Mouse (Mus musculus): ENCODE data around the gene Cldnd2. TPM values are rescaled to one million over a fixed set of nuclear protein-coding genes. Genes with fewer than 3 reads are reported as not detected.

The Cldnd2 gene
- total and polyA plus RNA-seq, 2 experiments from 2014 or later = not detected

DNA sequence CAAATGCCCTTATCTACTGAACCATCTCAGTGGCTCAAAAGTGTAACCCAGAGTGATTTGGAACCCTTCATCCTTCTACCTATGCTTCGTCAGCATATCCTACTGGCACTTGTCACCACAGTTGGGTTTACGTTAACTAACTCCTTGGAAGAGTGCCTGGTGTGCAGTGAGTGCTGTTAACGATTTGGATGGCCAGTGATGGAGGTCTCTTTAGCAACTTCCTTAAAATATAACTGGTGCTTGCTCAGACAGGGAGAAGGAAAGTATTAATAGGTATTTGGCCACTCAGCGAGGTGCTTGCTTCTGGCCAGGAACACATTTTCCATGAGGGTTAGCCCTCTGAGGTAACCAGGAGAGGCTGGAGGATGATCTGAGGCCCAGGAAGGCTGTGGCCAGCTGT lies 7.2 kb downstream of the Cldnd2 start:
- peaks cover 6% of the 10 kb centered on the region for H3K4me1 ChIP-seq (ENCODE audit: insufficient read depth)
- DNase-seq (no peak), ATAC-seq (no peak)
- 76% methylated on average over 4 of the region's 4 CpGs for WGBS
- no peak overlapping the region for H3K27ac ChIP-seq (ENCODE audit: low read depth, low read length)
- H3K9me3 ChIP-seq (ENCODE audit: low read length) = no peaks in the 10 kb centered on the region
- 0 out of 2 replicates have a peak, but pooled peaks cover 3% of the 10 kb centered on the region for H3K36me3 ChIP-seq (ENCODE audit: insufficient read depth)
- H3K4me3 ChIP-seq (ENCODE audit: low read depth, low read length) = no peak overlapping the region
- H3K9ac ChIP-seq = no peak overlapping the region
- no peak overlapping the region for H3K4me2 ChIP-seq (ENCODE audit: low read depth)
- no peak for TF ChIP-seq CTCF (IDR thresholded peaks at IDR 0.05; ENCODE audit: low read depth)
- no peaks in the 10 kb centered on the region for H3K27me3 ChIP-seq (ENCODE audit: insufficient read depth, low read length)

DNA sequence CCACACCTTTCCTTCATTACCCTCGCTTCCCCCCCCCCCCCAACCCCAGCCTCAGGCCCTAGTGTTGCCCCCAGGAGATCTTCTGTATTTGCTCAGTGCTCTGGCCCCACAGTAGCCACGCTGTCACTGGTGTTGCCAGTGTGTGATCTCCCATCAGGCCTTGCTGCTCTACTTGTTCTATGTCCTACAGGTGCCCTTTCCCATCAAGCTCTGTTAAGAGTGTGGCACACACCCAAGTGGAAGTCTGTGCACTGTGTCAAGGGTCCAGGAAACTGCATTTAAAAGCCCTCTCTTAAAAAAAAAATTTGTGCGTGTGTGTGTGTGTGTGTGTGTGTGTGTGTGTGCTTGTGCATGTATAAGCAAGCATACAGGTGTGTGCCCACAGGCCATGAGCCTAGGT lies 7.7 kb downstream of the Cldnd2 start:
- ATAC-seq = no peak
- Histone ChIP-seq H3K9ac (no peak overlapping the region), H3K36me3 (ENCODE audit: insufficient read depth) (0 out of 2 replicates have a peak, but pooled peaks cover 7% of the 10 kb centered on the region), H3K4me1 (ENCODE audit: insufficient read depth) (peaks cover 6% of the 10 kb centered on the region), H3K4me2 (ENCODE audit: low read depth) (no peak overlapping the region), H3K27me3 (ENCODE audit: insufficient read depth, low read length) (no peaks in the 10 kb centered on the region), H3K27ac (ENCODE audit: low read depth, low read length) (no peak overlapping the region), H3K4me3 (ENCODE audit: low read depth, low read length) (no peak overlapping the region), H3K9me3 (ENCODE audit: low read length) (no peaks in the 10 kb centered on the region)
- TF ChIP-seq CTCF (IDR thresholded peaks at IDR 0.05; ENCODE audit: low read depth) = no peak
- DNase-seq = no peak
- 98% methylated on average over 3 of the region's 3 CpGs for WGBS

DNA sequence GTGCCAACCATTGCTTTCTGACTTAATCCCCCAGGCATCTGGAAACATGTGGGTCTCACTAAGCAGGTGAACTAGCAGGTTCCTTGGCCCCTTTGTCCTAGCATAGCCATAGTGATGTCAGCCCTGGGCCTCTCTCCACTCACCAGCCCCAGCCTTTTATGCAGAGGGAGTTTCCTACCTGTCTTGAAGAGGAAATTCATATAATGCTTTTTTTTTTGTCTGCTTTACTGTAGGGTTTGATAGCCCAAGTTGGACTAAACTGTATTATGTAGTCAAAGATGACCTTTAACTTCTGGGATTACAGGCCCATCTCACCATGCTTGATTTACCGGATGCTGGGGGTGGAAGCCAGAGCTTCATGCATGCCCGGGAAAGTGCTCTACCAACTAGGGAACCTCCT lies 9.2 kb downstream of the Cldnd2 start:
- ATAC-seq = no peak
- WGBS = 99% methylated on average over 2 of the region's 2 CpGs
- TF ChIP-seq CTCF (IDR thresholded peaks at IDR 0.05; ENCODE audit: low read depth) = no peak
- no peak overlapping the region for H3K27ac ChIP-seq (ENCODE audit: low read depth, low read length)
- no peaks in the 10 kb centered on the region for H3K4me1 ChIP-seq (ENCODE audit: insufficient read depth)
- H3K27me3 ChIP-seq (ENCODE audit: insufficient read depth, low read length) = no peaks in the 10 kb centered on the region
- H3K36me3 ChIP-seq (ENCODE audit: insufficient read depth) = peaks cover 11% of the 10 kb centered on the region; the same call in 1 of the 2 replicates
- no peak for DNase-seq
- no peaks in the 10 kb centered on the region for H3K9me3 ChIP-seq (ENCODE audit: low read length)
- H3K4me3 ChIP-seq (ENCODE audit: low read depth, low read length) = no peak overlapping the region
- H3K9ac ChIP-seq = no peak overlapping the region
- no peak overlapping the region for H3K4me2 ChIP-seq (ENCODE audit: low read depth)

DNA sequence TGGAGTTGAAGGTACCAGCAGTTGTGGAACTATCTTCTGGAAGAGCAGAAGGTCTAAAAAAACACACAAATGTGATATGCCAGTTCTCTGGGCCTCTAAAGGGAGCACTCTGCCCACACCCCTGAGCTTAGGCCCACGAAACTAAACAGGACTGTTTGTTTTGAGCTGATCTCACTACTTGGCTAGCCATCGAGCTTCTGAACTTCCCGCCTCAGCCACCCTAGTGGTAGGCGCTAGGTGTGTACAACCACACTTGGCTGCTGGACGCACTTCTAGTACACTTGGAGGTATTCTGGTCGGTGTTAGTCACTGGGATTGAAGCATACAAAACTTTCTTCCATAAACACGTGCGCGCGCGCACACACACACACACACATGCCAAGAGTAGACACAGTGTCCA lies 11.1 kb downstream of the Cldnd2 start:
- WGBS = 94% methylated on average over 11 of the region's 11 CpGs
- Histone ChIP-seq H3K27me3 (ENCODE audit: insufficient read depth, low read length) (no peaks in the 10 kb centered on the region), H3K4me2 (ENCODE audit: low read depth) (no peak overlapping the region), H3K36me3 (ENCODE audit: insufficient read depth) (peaks cover 22% of the 10 kb centered on the region), H3K4me3 (ENCODE audit: low read depth, low read length) (no peak overlapping the region), H3K9me3 (ENCODE audit: low read length) (no peaks in the 10 kb centered on the region), H3K9ac (no peak overlapping the region), H3K4me1 (ENCODE audit: insufficient read depth) (no peaks in the 10 kb centered on the region), H3K27ac (ENCODE audit: low read depth, low read length) (no peak overlapping the region)
- ATAC-seq (no peak), DNase-seq (no peak)
- no peak for TF ChIP-seq CTCF (IDR thresholded peaks at IDR 0.05; ENCODE audit: low read depth)

DNA sequence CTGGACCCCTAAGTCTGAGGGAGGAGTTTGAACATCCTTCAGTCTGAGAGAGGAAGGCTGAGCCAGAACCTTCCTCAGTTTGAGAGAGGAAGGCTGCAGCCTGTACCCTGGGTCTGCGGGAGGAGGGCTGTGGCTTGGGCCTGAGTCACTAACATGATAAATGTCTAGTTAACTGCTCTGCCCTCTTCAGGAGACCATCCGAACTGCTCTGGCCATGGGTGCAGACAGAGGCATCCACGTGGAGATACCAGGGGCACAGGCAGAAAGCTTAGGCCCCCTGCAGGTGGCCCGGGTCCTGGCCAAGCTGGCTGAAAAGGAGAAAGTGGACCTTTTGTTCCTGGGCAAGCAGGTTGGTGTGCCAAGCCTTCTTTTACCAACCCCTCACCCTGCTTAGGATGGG lies 12.0 kb downstream of the Cldnd2 start:
- no peak overlapping the region for H3K9ac ChIP-seq
- no peak overlapping the region for H3K4me3 ChIP-seq (ENCODE audit: low read depth, low read length)
- H3K9me3 ChIP-seq (ENCODE audit: low read length) = no peaks in the 10 kb centered on the region
- H3K36me3 ChIP-seq (ENCODE audit: insufficient read depth) = peaks cover 26% of the 10 kb centered on the region
- DNase-seq (no peak), ATAC-seq (no peak)
- H3K27me3 ChIP-seq (ENCODE audit: insufficient read depth, low read length) = no peaks in the 10 kb centered on the region
- no peak overlapping the region for H3K4me2 ChIP-seq (ENCODE audit: low read depth)
- TF ChIP-seq CTCF (IDR thresholded peaks at IDR 0.05; ENCODE audit: low read depth) = no peak; the same call in 1 of the 2 replicates
- no peaks in the 10 kb centered on the region for H3K4me1 ChIP-seq (ENCODE audit: insufficient read depth)
- no peak overlapping the region for H3K27ac ChIP-seq (ENCODE audit: low read depth, low read length)
- WGBS = 44% methylated on average over 4 of the region's 4 CpGs

DNA sequence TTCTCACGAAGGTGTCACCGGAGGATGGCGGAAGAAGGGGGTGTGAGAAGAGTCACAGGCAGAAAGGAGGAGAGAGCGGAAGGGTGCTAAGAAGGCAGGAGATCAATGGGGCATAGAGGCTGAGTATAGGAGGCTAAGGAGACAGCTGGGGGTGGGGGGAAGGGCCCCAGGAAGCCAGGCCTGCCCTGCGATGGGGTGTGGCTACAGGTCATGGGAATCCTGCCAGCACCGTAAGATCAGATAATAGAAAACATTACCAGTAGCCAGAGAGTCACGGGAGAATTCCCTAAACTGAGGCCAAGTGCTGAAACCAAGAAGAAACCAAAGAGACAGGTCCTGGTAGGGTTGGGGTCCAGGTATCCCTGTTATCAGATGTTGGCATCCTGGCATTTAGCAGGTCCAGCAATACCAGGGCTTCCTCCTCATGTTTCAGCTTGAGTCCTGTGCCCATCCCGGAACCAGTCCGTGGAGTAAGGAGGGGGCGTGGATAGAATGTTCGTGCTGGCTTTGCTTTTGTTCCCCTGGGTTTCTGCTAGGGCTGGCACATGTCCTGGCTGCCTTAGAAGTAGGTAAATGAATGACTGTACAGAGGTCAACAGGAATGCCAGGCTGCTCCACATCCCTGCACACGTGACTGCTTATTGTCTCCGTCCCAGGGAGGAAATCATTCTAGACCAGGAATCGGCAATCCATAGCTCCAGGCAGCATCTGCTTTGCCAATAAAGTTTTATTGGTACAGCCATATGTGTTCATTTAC lies 13.2 kb downstream of the Cldnd2 start:
- no peaks in the 10 kb centered on the region for H3K9me3 ChIP-seq (ENCODE audit: low read length)
- no peaks in the 10 kb centered on the region for H3K4me1 ChIP-seq (ENCODE audit: insufficient read depth)
- H3K4me2 ChIP-seq (ENCODE audit: low read depth) = no peak overlapping the region
- ATAC-seq (no peak), DNase-seq (no peak)
- H3K36me3 ChIP-seq (ENCODE audit: insufficient read depth) = peaks cover 26% of the 10 kb centered on the region
- H3K27ac ChIP-seq (ENCODE audit: low read depth, low read length) = no peak overlapping the region
- 87% methylated on average over 14 of the region's 14 CpGs for WGBS
- no peak overlapping the region for H3K9ac ChIP-seq
- no peaks in the 10 kb centered on the region for H3K27me3 ChIP-seq (ENCODE audit: insufficient read depth, low read length)
- no peak overlapping the region for H3K4me3 ChIP-seq (ENCODE audit: low read depth, low read length)
- TF ChIP-seq CTCF (IDR thresholded peaks at IDR 0.05; ENCODE audit: low read depth) = no peak

DNA sequence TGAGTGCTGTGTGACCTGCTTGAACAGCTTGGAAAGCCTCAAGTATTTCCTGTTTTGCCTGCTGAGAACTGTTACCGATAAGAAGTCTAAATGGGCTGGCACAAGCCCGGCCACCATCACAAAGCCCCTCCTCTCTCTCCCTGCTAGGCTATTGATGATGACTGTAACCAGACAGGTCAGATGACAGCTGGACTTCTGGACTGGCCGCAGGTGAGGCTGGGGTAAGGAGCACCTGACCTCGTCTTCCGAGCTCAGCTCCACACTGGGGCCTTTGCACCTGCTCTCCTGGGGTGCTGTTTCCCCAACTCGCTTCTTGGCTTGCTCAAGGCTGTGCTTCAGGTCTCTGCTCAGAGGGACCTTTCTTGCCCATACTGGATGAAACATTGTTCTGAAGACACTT lies 13.8 kb downstream of the Cldnd2 start:
- no peaks in the 10 kb centered on the region for H3K27me3 ChIP-seq (ENCODE audit: insufficient read depth, low read length)
- peaks cover 26% of the 10 kb centered on the region for H3K36me3 ChIP-seq (ENCODE audit: insufficient read depth)
- no peaks in the 10 kb centered on the region for H3K9me3 ChIP-seq (ENCODE audit: low read length)
- no peak for ATAC-seq
- no peak for DNase-seq
- H3K4me2 ChIP-seq (ENCODE audit: low read depth) = no peak overlapping the region
- no peak for TF ChIP-seq CTCF (IDR thresholded peaks at IDR 0.05; ENCODE audit: low read depth)
- WGBS = 91% methylated on average over 6 of the region's 6 CpGs
- no peaks in the 10 kb centered on the region for H3K4me1 ChIP-seq (ENCODE audit: insufficient read depth)
- no peak overlapping the region for H3K27ac ChIP-seq (ENCODE audit: low read depth, low read length)
- H3K4me3 ChIP-seq (ENCODE audit: low read depth, low read length) = no peak overlapping the region
- H3K9ac ChIP-seq = no peak overlapping the region
